Mouse (Mus musculus) bone marrow, adult 2 months (tissue): ENCODE measurements around the gene Arid1b.

Experiments used
- CTCF ChIP-seq: fragments of 200-500 bp; IDR thresholded peaks from 2 replicates; pipeline ENCODE4 v1.5.1; 2011; ENCODE audit warnings: low read length, control low read depth; ENCODE audit not compliant: control insufficient read depth, insufficient read depth
- POLR2A ChIP-seq: fragments of 200-500 bp; IDR thresholded peaks from 2 replicates; pipeline ENCODE4 v1.6.1; 2011; ENCODE audit warnings: low read depth, mild to moderate bottlenecking, control low read depth, low read length, borderline replicate concordance; ENCODE audit not compliant: control insufficient read depth

DNA sequence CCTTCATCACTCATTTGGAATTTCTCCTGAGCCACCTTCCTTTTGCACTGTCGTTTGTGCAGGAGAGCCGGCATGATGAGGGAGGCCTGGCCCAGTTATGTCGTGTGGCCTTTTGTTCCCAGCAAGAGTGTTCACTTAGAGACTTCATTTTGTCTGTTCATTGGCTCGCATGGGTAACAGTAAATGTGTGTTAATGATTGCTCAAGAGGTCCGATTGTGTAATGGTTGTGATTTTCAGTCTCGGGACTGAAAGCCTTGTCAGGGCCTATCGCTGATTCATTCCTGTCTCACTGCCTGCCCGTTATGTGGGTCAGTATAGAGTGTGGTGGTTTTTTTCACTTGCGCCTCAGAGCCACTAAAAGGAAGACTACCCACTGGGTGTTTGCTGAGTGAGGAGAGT is 212.6 kb downstream of the Arid1b start:
- TF ChIP-seq POLR2A = no peak
- no peak for TF ChIP-seq CTCF
